Mouse (Mus musculus) megakaryocyte, embryonic 14.5 days (primary cell): ENCODE measurements around the gene Higd1c. TPM values are rescaled to one million over a fixed set of nuclear protein-coding genes. Genes with fewer than 3 reads are reported as not detected.
"Not testable (repeated sequence)": the region's sequence is repeated elsewhere in the genome, so short reads cannot be mapped to it uniquely, and the experiment has no call there.

Experiments used
- H3K27me3 ChIP-seq: replicated peaks from 2 replicates; pipeline ENCODE3; 2012; ENCODE audit warnings: inconsistent platforms
- H3K36me3 ChIP-seq: replicated peaks from 2 replicates; pipeline ENCODE3; 2012; ENCODE audit warnings: low read length, inconsistent platforms, mixed read lengths
- H3K4me1 ChIP-seq: 2 replicates; pipeline ENCODE4 v1.6.1; 2012; ENCODE audit warnings: inconsistent platforms
- H3K4me3 ChIP-seq: replicated peaks from 2 replicates; pipeline ENCODE3; 2012; ENCODE audit warnings: moderate library complexity, mild to moderate bottlenecking, inconsistent platforms
- H3K9me3 ChIP-seq: 2 replicates; pipeline ENCODE4 v1.6.1; 2012; ENCODE audit warnings: inconsistent platforms
- FLI1 ChIP-seq: IDR thresholded peaks from 2 replicates; pipeline ENCODE4 v1.6.1; 2012; ENCODE audit warnings: low read length, inconsistent platforms, mixed read lengths
- GATA1 ChIP-seq: IDR thresholded peaks from 3 replicates; pipeline ENCODE4 v1.6.1; 2012; ENCODE audit warnings: mixed read lengths, low read length, inconsistent platforms, borderline replicate concordance
- polyA plus RNA-seq: library from polyadenylated mRNA; stranded (reverse); fragments of >175 nt; gene quantifications from 2 replicates; pipeline ENCODE4 v1.2.3, GENCODE M21; 2012; ENCODE audit warnings: low replicate concordance; ENCODE audit not compliant: insufficient read depth

Higd1c gene
- not detected in 2 replicates for polyA plus RNA-seq

- H3K4me1 ChIP-seq, result peaks cover 4% of the 10 kb centered on the region
- no peak within 1 kb of the TSS for H3K4me3 ChIP-seq
- no peaks in the 10 kb centered on the region for H3K36me3 ChIP-seq
- peaks cover 9% of the 10 kb centered on the region for H3K9me3 ChIP-seq
- TF ChIP-seq FLI1 (no peak), GATA1 (no peak)
- peaks cover 23% of the 10 kb centered on the region for H3K27me3 ChIP-seq
Observed at GRCm38 (mm10) chr15:100364242-100364641, at the start of gene Higd1c. Higd1c (plus strand) TSS chr15:100364542.

- H3K4me1 ChIP-seq, result peaks cover 20% of the 10 kb centered on the region
- H3K9me3 ChIP-seq, H3K4me3 ChIP-seq, H3K27me3 ChIP-seq, H3K36me3 ChIP-seq: not testable (repeated sequence)
Observed at GRCm38 (mm10) chr15:100318014-100318671, 46.2 kb upstream of the Higd1c start.

GRCm38 (mm10) chr15:100319884-100320283 lies 44.5 kb upstream of the Higd1c start:
- Histone ChIP-seq H3K4me1 (peaks cover 27% of the 10 kb centered on the region), H3K4me3 (no peak overlapping the region), H3K27me3 (peaks cover 2% of the 10 kb centered on the region), H3K9me3 (peaks cover 1% of the 10 kb centered on the region), H3K36me3 (no peaks in the 10 kb centered on the region)
- TF ChIP-seq GATA1 (no peak), FLI1 (no peak)

- H3K4me3 ChIP-seq, result no peak overlapping the region
- TF ChIP-seq GATA1 (no peak), FLI1 (no peak)
- peaks cover 2% of the 10 kb centered on the region for H3K27me3 ChIP-seq
- peaks cover 27% of the 10 kb centered on the region for H3K4me1 ChIP-seq
- no peaks in the 10 kb centered on the region for H3K9me3 ChIP-seq
- H3K36me3 ChIP-seq, result no peaks in the 10 kb centered on the region
Observed at GRCm38 (mm10) chr15:100320295-100320905, 43.9 kb upstream of the Higd1c start.

GRCm38 (mm10) chr15:100321134-100321533 lies 43.2 kb upstream of the Higd1c start:
- peaks cover 27% of the 10 kb centered on the region for H3K4me1 ChIP-seq
- no peaks in the 10 kb centered on the region for H3K36me3 ChIP-seq
- no peak overlapping the region for H3K4me3 ChIP-seq
- no peak for TF ChIP-seq GATA1
- TF ChIP-seq FLI1, result no peak
- H3K9me3 ChIP-seq, result no peaks in the 10 kb centered on the region
- H3K27me3 ChIP-seq, result peaks cover 6% of the 10 kb centered on the region

DNA sequence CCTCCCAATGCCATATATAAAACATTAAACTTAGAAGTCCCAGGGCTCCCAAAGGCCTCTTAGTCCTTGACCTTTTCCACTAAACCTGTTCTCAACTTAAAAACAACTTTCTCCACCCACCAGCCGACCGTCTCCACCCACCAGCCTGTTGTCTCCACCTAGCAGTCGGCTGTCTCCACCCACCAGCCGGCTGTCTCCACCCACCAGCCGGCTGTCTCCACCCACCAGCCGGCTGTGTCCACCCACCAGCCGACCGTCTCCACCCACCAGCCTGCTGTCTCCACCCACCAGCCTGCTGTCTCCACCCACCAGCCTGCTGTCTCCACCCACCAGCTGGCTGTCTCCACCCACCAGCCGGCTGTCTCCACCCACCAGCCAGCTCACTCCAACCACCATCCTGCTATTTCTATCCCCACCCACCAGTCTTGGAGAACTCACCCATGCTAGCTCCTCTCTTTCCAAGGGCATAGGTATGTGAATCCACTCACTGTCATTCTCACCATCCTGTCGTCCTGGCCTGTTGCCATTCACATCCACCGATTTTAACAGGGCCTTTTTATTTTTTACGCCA lies 40.2 kb upstream of the Higd1c start:
- Histone ChIP-seq H3K9me3 (no peaks in the 10 kb centered on the region), H3K4me3 (no peak overlapping the region), H3K4me1 (peaks cover 20% of the 10 kb centered on the region), H3K27me3 (peaks cover 8% of the 10 kb centered on the region), H3K36me3 (no peaks in the 10 kb centered on the region)
- TF ChIP-seq FLI1, result no peak
- TF ChIP-seq GATA1, result no peak

- no peaks in the 10 kb centered on the region for H3K36me3 ChIP-seq
- no peak overlapping the region for H3K4me3 ChIP-seq
- TF ChIP-seq FLI1, result no peak
- no peak for TF ChIP-seq GATA1
- H3K9me3 ChIP-seq, result no peaks in the 10 kb centered on the region
- peaks cover 12% of the 10 kb centered on the region for H3K4me1 ChIP-seq
- H3K27me3 ChIP-seq, result peaks cover 8% of the 10 kb centered on the region
Observed at GRCm38 (mm10) chr15:100325235-100325634, 39.1 kb upstream of the Higd1c start.

DNA sequence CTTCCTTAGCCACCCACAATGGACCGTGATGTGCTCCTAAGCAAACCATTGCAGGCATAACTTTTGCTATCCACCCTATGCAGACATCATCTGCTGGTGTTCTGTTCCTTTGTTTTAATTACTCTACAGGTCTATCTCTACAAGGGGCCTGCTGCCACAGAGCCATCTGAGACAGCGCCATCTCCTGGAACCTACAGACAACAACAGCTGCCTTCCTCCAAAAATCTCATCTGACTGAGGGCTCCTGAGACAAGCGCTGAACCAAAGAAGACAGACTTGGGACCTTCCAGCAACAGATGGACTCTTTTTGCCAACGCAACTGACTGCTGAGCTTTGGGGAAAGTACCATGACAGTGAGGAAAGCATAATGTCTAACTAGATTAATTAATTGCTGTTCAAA lies 36.3 kb upstream of the Higd1c start:
- not testable (repeated sequence) for H3K4me3 ChIP-seq, H3K9me3 ChIP-seq, H3K27me3 ChIP-seq, H3K36me3 ChIP-seq
- peaks cover 13% of the 10 kb centered on the region; the same call in 1 of the 2 replicates for H3K4me1 ChIP-seq

GRCm38 (mm10) chr15:100329336-100329735 lies 35.0 kb upstream of the Higd1c start:
- H3K4me1 ChIP-seq, H3K36me3 ChIP-seq, H3K4me3 ChIP-seq, H3K9me3 ChIP-seq, H3K27me3 ChIP-seq: not testable (repeated sequence)

- Histone ChIP-seq H3K27me3 (peaks cover 4% of the 10 kb centered on the region), H3K36me3 (no peaks in the 10 kb centered on the region), H3K4me1 (peaks cover 7% of the 10 kb centered on the region; the same call in 1 of the 2 replicates), H3K9me3 (no peaks in the 10 kb centered on the region), H3K4me3 (no peak overlapping the region)
- no peak for TF ChIP-seq GATA1
- no peak for TF ChIP-seq FLI1
Observed at GRCm38 (mm10) chr15:100330739-100331138, 33.6 kb upstream of the Higd1c start.

DNA sequence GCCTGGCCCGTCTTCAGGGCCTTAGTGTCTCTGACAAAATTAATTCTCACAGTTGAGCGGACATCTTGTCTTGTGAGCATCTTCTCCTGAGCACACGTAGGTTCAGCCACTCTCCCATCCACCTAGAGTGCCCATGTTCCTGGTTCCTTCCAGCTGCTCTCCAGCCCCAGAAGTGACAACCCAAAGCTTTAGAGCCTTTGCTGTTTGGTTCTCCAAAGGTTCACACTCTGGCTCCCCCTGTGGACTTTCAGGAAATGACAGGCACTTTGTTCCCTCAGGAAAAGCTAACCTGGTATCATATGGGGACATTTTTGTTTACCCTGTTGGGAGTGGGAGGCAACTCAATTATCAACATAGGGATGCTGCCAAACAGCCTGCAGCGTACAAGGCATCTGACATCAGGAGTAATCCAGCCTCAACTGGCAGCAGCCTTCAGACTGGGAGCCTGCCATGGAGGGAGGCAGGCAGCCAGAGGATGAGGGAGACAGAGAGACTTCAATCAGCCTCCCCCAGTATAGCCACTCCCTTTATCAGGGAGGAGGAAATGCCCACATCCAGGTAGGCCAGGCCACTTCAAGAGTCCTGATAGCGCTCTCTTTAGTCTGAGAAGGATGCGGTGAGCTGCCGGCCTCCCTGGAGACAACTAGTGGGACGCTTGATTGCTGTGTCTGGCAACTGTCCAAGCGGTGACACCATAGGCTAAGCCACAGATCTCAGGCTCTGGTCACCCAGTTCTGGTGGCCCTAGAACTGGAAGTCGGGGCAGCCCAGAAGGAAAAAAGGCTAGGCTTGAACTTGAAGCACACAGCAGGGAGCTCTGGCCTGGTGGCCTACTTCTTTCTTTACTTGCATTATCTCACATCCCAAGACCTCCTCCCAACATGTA lies 32.0 kb upstream of the Higd1c start:
- H3K9me3 ChIP-seq, H3K36me3 ChIP-seq, H3K27me3 ChIP-seq, H3K4me1 ChIP-seq, H3K4me3 ChIP-seq: not testable (repeated sequence)
